Mouse (Mus musculus) left cerebral cortex, postnatal 36 days (tissue): ENCODE measurements at regions not wholly inside any gene's neighbourhood (a gene's known extent, or its start where the extent isn't known, plus 50 kb on each side); places are given as distances from the start of the nearest gene placed in this dataset.

Experiments
- DNase-seq, 2 experiments: peaks; one replicate each; pipeline ENCODE4 v3.0.0; 2021 to 2022; ENCODE audit warnings: low spot score in 2 of 2, mixed read lengths in 1 of 2
- intact Hi-C: fragments of 180-260 bp; cut with DNase I; formaldehyde crosslinking; loops from one replicate; pipeline ENCODE4 v1.15.1; 2025

DNA sequence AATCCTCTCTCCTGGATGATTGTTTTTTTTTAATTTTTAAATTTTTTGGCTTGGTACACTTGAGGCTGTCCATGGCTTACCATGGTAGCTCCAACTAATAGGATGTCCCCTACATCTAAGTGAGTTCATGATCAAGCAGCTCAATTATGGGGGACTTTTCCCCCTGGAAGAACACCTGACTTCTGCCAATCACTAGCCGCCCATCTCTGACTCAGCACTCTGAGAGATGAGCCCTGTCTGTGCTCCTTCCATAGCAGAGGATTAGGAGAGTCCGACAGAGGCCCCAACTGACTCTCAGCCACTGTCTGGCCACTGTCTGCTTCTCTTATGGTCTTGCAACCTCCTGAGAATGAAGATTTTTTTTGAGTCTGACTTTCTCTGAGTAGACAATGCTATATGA, 145.7 kb upstream of the Egln3 start:
- intact Hi-C loops = no loop called here
- no peak for DNase-seq

DNA sequence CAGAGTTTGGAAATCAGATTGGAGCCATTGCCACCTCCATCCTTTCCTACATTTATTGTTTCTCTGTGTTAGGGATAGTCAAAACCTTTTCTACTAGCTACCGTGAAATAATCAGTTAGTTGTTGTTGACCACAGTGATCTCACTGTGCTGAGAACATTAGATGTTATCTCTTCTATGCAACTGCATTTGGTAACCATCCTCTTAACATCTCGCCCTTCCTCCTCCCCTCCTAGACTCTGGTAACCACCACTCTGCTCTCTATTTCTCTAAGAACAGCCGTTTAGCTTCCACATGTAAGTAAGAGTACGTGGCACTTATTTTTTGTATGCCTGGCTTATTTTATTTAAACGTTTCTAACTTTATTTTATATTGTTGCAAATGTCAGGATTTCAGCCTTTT, 139.8 kb upstream of the Egln3 start:
- intact Hi-C loops = no loop called here
- DNase-seq = no peak

DNA sequence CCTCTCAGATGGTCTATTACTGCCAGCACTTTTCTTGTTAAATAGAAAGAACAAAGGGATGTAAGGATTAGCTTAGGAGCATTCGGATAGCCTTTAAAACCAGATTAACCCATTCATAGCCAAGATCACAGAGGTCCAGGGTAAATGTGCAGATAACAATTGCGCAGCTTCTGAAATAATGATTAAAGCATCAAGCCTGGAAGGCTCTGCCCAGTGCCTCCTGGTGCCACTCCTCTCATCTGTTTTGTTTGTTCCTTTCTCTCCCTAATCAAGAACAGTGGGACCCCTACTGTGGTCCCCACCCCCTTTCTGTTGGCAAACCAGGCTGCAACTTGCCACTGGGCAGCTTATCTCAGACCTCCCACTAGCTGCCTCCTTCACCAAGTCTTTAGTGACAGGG, 131.8 kb upstream of the Egln3 start:
- intact Hi-C loops = no loop called here
- DNase-seq = no peak

DNA sequence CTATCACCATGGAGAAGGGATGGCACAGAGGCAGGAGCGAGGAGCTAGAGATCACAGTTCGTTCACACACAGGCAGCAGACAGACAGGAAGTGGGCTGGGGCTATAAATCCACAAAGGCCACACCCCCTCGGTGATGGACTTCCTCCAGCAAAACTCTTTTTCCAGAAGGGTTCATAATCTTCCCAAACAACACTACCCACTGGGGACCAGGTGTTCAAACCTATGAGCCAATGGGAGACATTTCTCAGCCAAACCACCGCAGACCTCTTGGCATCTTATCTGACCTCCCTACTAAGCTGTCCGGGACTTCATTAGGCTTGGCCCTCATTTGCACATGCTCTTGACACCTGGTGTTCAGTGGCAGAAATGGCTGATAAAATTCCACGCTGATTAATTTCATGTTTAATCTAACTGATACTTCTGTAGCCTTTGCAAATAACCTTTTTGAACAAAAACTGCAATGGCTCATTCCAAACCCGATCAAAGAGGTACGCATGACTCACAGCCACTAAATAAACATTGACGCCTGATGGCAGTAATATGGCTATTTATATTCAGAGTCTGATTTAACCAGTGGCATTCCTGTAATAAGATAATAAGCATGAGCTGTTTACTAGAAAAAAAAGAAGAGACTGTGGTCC, 131.0 kb upstream of the Egln3 start:
- intact Hi-C loops = no loop called here
- DNase-seq = no peak

DNA sequence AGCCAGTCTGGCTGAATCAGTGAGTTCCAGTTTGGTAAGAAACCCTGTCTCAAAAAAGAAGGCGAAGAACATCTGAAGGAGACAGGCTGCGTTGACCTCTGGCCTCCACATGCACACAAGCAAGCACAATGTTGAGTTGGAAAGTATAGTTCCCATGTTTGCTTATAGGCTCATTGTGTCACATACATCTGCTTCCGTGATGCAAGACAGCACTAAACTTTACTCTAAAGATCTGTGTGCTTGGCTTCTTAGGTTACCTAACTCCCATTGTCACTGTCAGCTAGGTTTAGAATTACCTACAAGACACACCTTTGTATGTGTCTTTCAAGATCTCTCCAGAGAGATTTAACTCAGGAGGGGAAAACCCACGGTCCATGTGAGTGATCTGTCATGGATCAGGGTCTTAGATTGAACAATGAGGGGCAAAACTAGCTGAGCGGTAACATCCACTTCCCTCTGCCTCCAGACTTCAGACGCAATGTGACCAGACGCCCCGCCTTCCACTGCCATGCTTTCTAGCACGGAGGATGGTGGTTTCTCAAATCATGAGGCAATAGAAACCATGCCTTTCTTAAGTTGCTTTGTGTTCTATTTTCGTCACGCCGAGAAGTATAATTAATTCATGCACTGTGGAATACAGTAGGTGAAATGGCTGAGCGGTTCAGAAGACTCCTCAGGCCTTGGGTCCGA, 130.1 kb upstream of the Egln3 start:
- DNase-seq = no peak
- intact Hi-C loops = no loop called here

DNA sequence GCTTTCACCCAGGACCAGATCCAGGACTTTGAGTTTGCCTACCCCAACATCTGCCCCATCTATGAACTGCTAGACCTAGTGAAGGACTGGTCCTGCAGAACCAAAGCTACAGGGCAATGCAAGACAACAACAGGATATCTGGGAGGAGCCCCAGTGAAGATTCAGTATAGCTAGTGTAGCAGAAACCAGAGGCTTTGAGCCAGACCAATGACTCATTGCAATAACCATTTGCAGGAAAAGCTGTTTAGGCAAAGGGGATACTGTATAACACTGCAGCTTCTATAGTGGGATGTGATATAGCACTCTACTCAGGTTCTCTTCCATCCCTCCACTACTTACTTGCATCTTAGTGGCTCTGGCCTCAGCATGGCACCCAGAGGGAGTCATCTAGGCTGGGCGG, 123.8 kb upstream of the Egln3 start:
- DNase-seq = no peak

DNA sequence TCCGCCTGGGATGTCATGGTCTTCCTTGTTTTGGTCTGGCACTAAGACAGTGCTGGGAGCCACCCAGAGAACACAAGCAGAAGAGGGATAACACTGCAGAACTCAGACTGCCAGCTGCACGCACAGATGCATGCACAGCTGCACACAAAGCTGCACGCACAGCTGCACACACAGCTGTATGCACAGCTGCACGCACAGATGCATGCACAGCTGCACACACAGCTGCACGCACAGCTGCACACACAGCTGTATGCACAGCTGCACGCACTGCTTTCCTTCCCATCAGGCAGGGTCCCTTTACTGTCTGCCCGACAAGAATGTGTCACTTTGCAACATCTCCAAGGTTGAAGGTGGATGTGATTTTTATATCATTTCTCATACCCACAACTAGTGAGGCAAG, 122.9 kb upstream of the Egln3 start:
- intact Hi-C loops = no loop called here
- no peak for DNase-seq

More for the DNA sequence above, 123.8 kb upstream of the Egln3 start:
- intact Hi-C loops = no loop called here

DNA sequence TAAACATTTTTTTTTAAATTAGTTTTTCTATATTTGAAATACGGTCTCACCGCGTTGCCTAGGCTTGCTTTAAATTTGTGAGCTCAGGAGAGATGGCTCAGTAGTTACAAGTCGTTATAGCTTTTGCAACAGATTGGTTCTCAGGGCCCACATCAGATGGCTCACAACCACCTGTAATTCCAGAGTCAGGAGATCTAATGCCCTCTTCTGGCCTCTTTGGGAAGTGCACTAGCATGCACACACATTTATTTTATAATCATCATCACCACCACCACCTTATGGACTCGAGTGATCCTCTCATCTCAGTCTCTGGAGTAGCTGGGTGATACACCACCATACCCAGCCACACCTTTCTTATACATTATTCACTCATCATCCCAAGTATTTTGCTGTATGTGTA, 116.9 kb upstream of the Egln3 start:
- no peak for DNase-seq
- intact Hi-C loops = no loop called here

DNA sequence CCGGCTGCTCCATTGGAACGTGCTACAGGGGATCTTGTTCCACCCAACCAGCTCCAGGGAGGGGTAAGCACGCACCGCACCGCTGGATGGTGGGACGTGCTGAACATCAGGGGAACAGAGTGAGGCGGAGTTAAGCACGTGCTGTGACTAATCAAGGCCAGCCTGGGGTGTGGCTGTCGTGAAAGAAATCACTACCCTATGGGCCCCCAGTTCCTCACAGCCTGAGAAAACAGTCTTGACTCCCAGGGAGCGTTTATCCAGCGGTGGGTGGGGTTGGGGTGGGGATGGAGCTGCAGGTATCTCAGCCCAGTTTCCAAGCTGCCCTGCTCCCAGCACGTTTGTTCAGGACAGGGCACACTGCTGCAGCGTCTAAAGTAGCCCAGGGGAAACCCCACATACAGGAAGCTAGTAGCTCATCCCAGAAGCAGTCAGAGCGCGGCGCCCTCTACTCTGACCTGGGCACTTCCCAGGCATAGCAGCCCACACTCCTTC, 113.4 kb upstream of the Egln3 start:
- DNase-seq = no peak
- intact Hi-C loops = no loop called here

DNA sequence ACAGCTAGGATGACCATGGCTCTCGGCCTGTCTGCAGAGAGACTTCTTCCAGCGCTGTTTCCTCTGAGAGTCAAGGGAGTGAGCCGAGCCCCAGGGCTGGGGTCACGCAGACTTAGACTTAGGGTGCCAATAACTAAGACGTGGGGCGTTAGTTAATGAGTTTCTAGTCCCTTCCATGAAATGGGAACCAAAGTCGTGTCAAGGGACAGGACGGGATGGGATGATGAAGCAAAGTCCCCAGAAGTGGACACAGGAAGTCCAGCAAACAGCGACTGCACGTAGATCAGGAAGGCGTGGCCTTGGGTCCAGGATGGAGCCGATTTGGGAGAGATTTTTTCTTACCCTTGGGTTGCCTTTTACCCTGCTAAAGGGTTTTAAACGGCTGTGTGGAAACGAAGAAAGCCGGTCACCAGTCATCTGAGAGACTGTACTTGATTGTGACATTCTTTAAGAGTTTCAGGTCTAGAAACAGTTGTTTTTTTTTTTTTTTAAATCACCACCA, 112.5 kb upstream of the Egln3 start:
- DNase-seq = no peak
- intact Hi-C loops = no loop called here

DNA sequence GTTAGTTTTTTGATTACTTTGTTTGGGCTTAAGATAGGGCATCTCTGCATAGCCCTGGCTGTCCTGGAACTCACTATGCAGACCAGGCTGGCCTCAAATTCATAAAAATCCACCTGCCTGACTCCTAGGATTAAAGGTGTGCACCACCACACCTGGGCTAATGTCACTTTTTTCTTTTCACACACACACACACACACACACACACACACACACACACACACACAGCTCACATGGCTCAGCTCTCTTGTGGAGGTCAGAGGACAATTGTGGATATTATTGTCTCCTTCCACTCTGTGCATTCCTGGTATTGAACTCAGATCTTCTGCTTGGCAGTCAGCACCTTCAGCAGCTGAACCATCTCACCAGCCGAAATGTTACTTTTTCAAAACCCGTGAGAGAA, 110.5 kb upstream of the Egln3 start:
- intact Hi-C loops = no loop called here

DNA sequence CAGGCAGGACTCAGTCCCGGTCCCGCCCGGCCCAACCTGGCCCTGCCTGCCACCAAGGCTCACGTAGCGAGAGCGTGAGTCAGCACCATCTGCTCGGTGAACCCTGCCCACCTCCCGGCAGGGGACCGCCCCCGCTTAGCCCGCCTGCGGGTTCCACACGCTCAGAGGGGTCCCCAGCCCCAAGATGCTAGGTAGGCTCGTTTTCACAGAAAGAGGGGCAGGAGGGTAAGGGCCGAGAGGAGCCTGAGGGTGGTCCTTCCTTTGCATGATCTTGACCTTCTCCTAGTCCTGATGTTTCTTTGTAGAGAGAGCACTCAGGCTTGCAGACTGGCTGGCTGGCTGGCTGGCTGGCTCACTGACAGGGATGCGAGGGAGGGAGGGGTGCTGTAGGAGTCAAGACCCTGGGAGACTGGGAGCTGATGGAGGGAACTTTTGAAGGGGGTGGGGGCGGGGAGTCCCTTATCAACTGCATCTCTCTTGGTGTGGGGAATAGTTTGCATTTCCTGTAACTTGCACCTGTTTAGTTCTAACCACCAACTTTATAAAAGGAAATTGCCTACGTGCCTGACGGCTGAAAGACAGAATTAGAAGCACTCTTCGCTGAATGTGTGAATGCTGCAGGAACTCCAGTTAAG, 109.7 kb upstream of the Egln3 start:
- intact Hi-C loops = no loop called here
- peak; percentile 56 to 65 for DNase-seq

More for the DNA sequence above, 110.5 kb upstream of the Egln3 start:
- no peak for DNase-seq

DNA sequence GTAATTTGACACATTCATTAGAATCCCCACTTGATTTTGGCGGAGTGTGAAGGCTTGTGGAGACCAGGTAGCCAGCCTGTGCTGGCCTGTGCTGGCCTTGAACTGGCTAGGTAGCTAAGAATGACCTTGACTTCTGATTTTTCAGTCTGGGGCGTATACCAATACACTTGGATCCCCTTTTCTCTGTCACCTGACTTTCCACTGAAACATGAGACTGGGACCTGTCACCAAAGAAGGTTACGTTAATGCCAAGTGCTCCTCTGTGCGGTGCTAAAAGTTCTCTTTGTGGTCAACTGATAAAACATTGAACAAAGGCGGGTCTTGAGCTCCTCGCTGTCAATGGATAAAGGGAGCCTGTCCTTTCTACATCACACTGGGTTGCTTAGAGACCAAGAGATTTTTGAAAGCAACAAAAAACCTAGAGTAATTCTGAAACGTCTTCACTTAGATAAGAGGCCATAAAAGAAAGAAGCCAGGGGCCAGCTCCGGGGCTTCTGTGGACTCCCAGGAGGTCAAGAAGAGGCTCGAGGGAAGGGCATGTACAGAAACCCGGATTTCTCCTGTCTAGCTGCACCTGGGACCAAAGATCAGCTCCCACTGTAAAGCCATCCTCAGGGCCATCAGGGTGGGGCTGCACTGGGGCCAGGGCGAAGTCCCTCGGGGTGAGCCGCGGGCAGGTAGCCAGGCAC, 109.0 kb upstream of the Egln3 start:
- intact Hi-C loops = no loop called here
- DNase-seq = no peak

DNA sequence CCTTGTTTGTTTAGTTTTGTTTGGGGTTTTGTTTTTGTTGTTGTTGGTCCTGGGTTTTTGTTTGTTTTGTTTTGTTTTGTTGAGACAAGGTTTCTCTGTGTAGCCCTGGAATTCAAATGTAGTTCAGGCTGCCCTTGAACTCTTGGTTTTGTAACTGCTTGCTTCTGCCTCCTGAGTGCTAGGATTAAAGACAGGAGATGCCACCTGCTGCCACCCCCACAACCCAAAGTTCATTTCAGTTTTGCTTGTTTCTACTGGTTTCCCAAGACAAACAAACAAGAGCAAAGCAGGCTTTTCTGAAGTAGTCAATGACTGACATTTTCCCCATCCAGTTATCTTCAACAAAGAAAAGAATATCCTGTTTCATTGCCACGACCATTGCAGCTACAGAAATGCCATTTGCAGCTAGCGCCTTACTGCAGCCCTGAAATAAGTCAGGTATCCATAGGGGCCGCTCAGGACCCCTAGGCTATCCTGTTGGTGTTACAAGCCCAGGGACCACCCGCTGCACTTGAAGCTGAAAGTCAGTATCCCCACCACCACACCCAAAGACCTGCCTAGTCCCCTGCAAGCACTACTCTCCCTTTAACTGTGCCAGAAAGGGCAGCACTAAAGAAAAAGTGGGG, 108.3 kb upstream of the Egln3 start:
- intact Hi-C loops = no loop called here

DNA sequence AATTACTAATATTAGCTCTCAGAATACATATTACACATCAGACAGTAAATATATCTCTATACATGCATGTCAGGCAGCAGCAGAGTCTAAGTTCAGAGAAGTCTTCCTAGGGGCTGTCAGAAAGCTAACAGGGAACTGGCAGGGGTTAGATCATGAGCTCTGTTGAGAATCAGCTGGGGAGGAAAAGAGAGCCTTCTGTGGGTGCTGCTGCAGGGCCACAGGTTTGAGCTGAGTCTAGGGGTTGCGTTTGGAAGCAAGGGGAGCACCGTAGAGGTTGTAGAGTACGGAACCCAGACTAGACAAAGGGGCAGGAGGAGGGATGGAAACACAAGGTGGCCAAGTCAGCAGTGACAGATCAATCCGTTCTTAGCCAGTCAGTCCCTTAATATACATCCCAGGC, 106.2 kb upstream of the Egln3 start:
- DNase-seq = no peak
- intact Hi-C loops = no loop called here

More for the DNA sequence above, 108.3 kb upstream of the Egln3 start:
- DNase-seq = no peak

DNA sequence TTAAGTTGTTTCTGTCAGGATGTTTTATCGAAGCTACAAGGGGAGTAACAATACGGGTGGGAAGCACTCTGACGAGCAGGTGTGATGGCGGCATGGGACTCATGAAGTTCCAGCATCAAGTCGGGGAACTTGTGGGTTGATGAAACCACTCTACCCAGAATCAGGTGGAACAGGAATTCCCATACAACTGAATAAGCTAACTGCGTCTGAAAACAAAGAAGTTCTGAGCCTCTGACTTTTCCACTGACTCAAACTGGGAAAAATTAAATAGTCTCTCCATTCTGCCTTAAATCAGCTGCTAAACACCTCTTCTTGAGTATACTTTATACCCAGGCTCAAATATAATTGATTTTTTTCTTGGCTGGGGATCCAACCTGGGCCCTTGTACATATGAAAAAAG, 105.6 kb upstream of the Egln3 start:
- DNase-seq = no peak
- intact Hi-C loops = no loop called here

DNA sequence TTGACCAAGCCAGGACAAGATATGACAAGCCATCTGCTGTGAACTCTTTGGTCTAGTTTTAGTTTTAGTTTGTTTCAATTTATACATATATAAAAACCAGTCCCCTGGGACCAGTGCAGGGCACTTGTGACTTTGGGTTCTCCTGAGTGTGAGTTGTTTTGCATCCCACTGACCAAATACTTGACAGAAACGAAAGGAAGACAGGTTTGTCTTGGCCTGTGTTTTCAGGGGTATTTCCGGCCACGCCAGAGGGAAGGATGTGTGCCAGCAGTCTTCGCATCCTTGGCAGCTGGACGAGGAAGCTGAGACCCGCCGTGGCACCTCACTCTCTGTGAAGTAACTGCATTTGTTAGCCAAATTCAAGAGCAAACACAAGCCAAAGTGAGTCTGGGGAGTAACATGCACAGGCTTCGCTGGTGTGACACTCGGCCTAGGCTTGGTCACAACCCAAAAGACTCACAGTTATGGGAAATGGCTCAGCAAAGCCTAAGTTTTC, 101.5 kb upstream of the Egln3 start:
- DNase-seq = no peak
- intact Hi-C loops = no loop called here

DNA sequence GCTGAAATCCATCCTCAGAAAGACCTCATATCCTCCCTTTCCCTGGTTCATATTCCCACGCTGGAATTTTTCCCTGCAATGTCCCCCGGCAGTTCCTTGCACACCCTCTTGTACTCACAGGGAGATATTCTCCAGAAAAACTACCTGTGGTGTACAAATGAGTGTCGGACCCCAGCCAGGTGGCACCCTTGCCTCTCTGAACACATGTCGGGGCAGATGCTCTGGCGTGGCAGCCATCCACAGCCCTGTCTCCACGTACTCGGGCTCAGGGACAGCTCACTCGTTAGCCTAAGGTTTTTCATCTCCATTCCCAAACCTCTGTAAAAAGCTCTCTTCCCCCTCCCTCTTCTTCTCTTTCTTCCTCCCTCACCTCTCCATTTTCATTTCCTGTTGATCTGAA, 100.1 kb upstream of the Egln3 start:
- no peak for DNase-seq
- intact Hi-C loops = no loop called here

DNA sequence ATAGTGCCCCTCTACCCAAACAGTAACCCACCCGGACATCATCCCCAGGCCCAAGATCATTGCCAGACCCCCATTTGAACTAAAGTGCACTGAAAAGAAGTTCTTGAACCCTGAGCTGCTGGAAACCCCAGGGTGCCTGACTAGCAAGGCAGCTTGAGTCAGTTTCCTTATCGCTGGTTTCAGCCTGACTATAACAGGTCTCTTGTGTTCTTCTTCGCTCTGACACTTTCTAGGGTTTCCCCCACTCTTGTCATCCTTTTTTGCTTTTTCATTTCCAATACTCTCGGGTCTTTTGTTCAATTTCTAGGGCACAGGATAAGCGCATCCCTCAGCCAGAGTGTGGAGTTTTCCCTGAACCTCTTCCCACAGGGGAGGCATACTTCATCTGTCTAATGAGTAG, 95.8 kb upstream of the Egln3 start:
- intact Hi-C loops = no loop called here
- no peak for DNase-seq

DNA sequence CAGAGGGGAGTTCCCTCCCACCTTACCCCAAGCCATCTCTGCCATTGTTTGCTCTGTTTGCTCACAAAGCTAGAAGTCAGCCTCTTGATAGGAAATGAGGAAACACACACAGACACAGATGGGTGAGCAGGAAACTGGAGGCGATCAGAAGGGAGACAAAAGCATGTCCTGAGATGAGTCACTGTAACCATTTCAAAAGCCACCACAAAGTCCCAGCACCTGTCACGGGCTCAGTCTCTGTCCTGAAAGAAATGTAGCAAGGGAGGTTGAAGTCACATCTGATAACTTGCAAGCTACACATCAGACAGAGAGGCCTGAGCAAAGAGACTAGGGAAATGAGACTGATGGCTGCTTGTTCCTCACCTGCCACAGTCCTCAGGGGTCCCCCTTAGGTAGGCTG, 89.6 kb upstream of the Egln3 start:
- intact Hi-C loops = no loop called here
- DNase-seq = no peak
